Mouse (Mus musculus) liver, adult 2 months (tissue): ENCODE data around the gene Ccdc186.

ENCODE experiments used
- CTCF ChIP-seq: fragments of 200-500 bp; IDR thresholded peaks from 2 replicates; pipeline ENCODE4 v1.5.1; 2011; ENCODE audit warnings: low read depth, low read length, control low read depth
- POLR2A ChIP-seq: fragments of 200-500 bp; IDR thresholded peaks from 2 replicates; pipeline ENCODE4 v1.6.1; 2011; ENCODE audit warnings: low read length, control low read depth; ENCODE audit not compliant: insufficient read depth; ENCODE audit errors: extremely low read depth

- TF ChIP-seq POLR2A, result no peak
- no peak for TF ChIP-seq CTCF
Measured at GRCm38 (mm10) chr19:56749343-56749742, 72.6 kb downstream of the Ccdc186 start.
